Mouse (Mus musculus): ENCODE measurements around the gene Zswim3. TPM values are rescaled to one million over a fixed set of nuclear protein-coding genes. Genes with fewer than 3 reads are reported as not detected.
A peak's percentile ranks its signal among the peaks of the same experiment; 100 is the strongest.

Gene Zswim3
- polyA plus RNA-seq, 2 experiments, result 2.4 to 3.7 TPM

- peak overlapping the region; percentile 16 to 91; a peak in 3 of 4 replicates for H3K4me3 ChIP-seq (ENCODE audit: insufficient read depth in 1 of 2, low read depth in 2 of 2, low read length in 2 of 2)
- 20% methylated on average over 5 of the region's 5 CpGs for WGBS (ENCODE audit: insufficient replicate concordance)
- H3K36me3 ChIP-seq (replicated peaks; ENCODE audit: control insufficient read depth, insufficient read depth, low read depth), result peaks cover 30% of the 10 kb centered on the region
- peak overlapping the region; percentile 92 for H3K27ac ChIP-seq
- H3K9me3 ChIP-seq (ENCODE audit: control insufficient read depth, low read length), result no peaks in the 10 kb centered on the region
- peak overlapping the region; percentile 31 for H3K9ac ChIP-seq (replicated peaks)
- ATAC-seq (ENCODE audit: insufficient read depth), result peak; percentile 41
- peak; percentile 56 to 70 (median 59) for DNase-seq (ENCODE audit: low read depth in 3 of 3, low spot score in 3 of 3)
- peaks cover 25 to 31% of the 10 kb centered on the region in 2 experiments for H3K4me1 ChIP-seq (replicated peaks; ENCODE audit: control insufficient read depth in 2 of 2, insufficient read depth in 2 of 2, low read length in 1 of 2)
- TF ChIP-seq CTCF (IDR thresholded peaks at IDR 0.05; ENCODE audit: low read depth) (no peak), EP300 (IDR thresholded peaks at IDR 0.05; ENCODE audit: low read depth) (peak; percentile 49; the same call in 1 of the 2 replicates)
- H3K4me2 ChIP-seq (ENCODE audit: low read depth), result peak overlapping the region; percentile 86
- peaks cover 16% of the 10 kb centered on the region; the same call in 1 of the 2 replicates for H3K27me3 ChIP-seq (ENCODE audit: control insufficient read depth, insufficient read depth, low read length)
These were observed 30.9 kb upstream of the Zswim3 start for GRCm38 (mm10) chr2:164773989-164774364.

- peaks cover 24 to 28% of the 10 kb centered on the region in 2 experiments for H3K4me1 ChIP-seq (replicated peaks; ENCODE audit: control insufficient read depth in 2 of 2, insufficient read depth in 2 of 2, low read length in 1 of 2)
- H3K9me3 ChIP-seq (ENCODE audit: control insufficient read depth, low read length), result no peaks in the 10 kb centered on the region
- peaks cover 23% of the 10 kb centered on the region for H3K36me3 ChIP-seq (replicated peaks; ENCODE audit: control insufficient read depth, insufficient read depth, low read depth)
- WGBS (ENCODE audit: insufficient replicate concordance), result 70% methylated on average over 6 of the region's 6 CpGs
- ATAC-seq (ENCODE audit: insufficient read depth) (no peak), DNase-seq (ENCODE audit: low read depth in 3 of 3, low spot score in 3 of 3) (no peak)
- no peak overlapping the region for H3K4me2 ChIP-seq (ENCODE audit: low read depth)
- TF ChIP-seq EP300 (IDR thresholded peaks at IDR 0.05; ENCODE audit: low read depth) (no peak), CTCF (IDR thresholded peaks at IDR 0.05; ENCODE audit: low read depth) (no peak)
- no peak overlapping the region for H3K4me3 ChIP-seq (ENCODE audit: insufficient read depth in 1 of 2, low read depth in 2 of 2, low read length in 2 of 2)
- no peak overlapping the region for H3K27ac ChIP-seq
- no peak overlapping the region for H3K9ac ChIP-seq (replicated peaks)
- H3K27me3 ChIP-seq (ENCODE audit: control insufficient read depth, insufficient read depth, low read length), result peaks cover 21% of the 10 kb centered on the region; the same call in 1 of the 2 replicates
These were observed 28.8 kb upstream of the Zswim3 start for GRCm38 (mm10) chr2:164776130-164776529.

- DNase-seq (ENCODE audit: low read depth in 3 of 3, low spot score in 3 of 3) (no peak), ATAC-seq (ENCODE audit: insufficient read depth) (no peak)
- TF ChIP-seq EP300 (IDR thresholded peaks at IDR 0.05; ENCODE audit: low read depth) (no peak), CTCF (IDR thresholded peaks at IDR 0.05; ENCODE audit: low read depth) (no peak)
- Histone ChIP-seq H3K4me2 (ENCODE audit: low read depth) (no peak overlapping the region), H3K9ac (replicated peaks) (no peak overlapping the region), H3K27ac (no peak overlapping the region), H3K9me3 (ENCODE audit: control insufficient read depth, low read length) (no peaks in the 10 kb centered on the region), H3K36me3 (replicated peaks; ENCODE audit: control insufficient read depth, insufficient read depth, low read depth) (peaks cover 17% of the 10 kb centered on the region), H3K27me3 (ENCODE audit: control insufficient read depth, insufficient read depth, low read length) (peaks cover 21% of the 10 kb centered on the region; the same call in 1 of the 2 replicates), H3K4me1 (replicated peaks; ENCODE audit: control insufficient read depth in 2 of 2, insufficient read depth in 2 of 2, low read length in 1 of 2) (peaks cover 19 to 21% of the 10 kb centered on the region in 2 experiments), H3K4me3 (ENCODE audit: insufficient read depth in 1 of 2, low read depth in 2 of 2, low read length in 2 of 2) (no peak overlapping the region)
- WGBS (ENCODE audit: insufficient replicate concordance), result 54% methylated on average over 17 of the region's 17 CpGs
These were observed 28.1 kb upstream of the Zswim3 start for GRCm38 (mm10) chr2:164776801-164777200.

- Histone ChIP-seq H3K4me1 (replicated peaks; ENCODE audit: control insufficient read depth in 2 of 2, insufficient read depth in 2 of 2, low read length in 1 of 2) (peaks cover 15 to 17% of the 10 kb centered on the region in 2 experiments), H3K36me3 (replicated peaks; ENCODE audit: control insufficient read depth, insufficient read depth, low read depth) (peaks cover 10% of the 10 kb centered on the region), H3K27ac (no peak overlapping the region), H3K27me3 (ENCODE audit: control insufficient read depth, insufficient read depth, low read length) (peaks cover 21% of the 10 kb centered on the region; the same call in 1 of the 2 replicates), H3K9me3 (ENCODE audit: control insufficient read depth, low read length) (no peaks in the 10 kb centered on the region), H3K4me2 (ENCODE audit: low read depth) (no peak overlapping the region), H3K9ac (replicated peaks) (no peak overlapping the region), H3K4me3 (ENCODE audit: insufficient read depth in 1 of 2, low read depth in 2 of 2, low read length in 2 of 2) (no peak overlapping the region)
- TF ChIP-seq CTCF (IDR thresholded peaks at IDR 0.05; ENCODE audit: low read depth) (no peak), EP300 (IDR thresholded peaks at IDR 0.05; ENCODE audit: low read depth) (no peak)
- ATAC-seq (ENCODE audit: insufficient read depth) (no peak), DNase-seq (ENCODE audit: low read depth in 3 of 3, low spot score in 3 of 3) (no peak)
- WGBS (ENCODE audit: insufficient replicate concordance), result 70% methylated on average over 30 of the region's 30 CpGs
These were observed 27.5 kb upstream of the Zswim3 start for GRCm38 (mm10) chr2:164777246-164778014.

GRCm38 (mm10) chr2:164778015-164778287, 26.9 kb upstream of the Zswim3 start:
- Histone ChIP-seq H3K9me3 (ENCODE audit: control insufficient read depth, low read length) (no peaks in the 10 kb centered on the region), H3K27me3 (ENCODE audit: control insufficient read depth, insufficient read depth, low read length) (peaks cover 21% of the 10 kb centered on the region; the same call in 1 of the 2 replicates), H3K36me3 (replicated peaks; ENCODE audit: control insufficient read depth, insufficient read depth, low read depth) (peaks cover 5% of the 10 kb centered on the region), H3K4me3 (ENCODE audit: insufficient read depth in 1 of 2, low read depth in 2 of 2, low read length in 2 of 2) (no peak overlapping the region), H3K27ac (no peak overlapping the region), H3K4me1 (replicated peaks; ENCODE audit: control insufficient read depth in 2 of 2, insufficient read depth in 2 of 2, low read length in 1 of 2) (peaks cover 12 to 15% of the 10 kb centered on the region in 2 experiments), H3K4me2 (ENCODE audit: low read depth) (no peak overlapping the region), H3K9ac (replicated peaks) (no peak overlapping the region)
- TF ChIP-seq CTCF (IDR thresholded peaks at IDR 0.05; ENCODE audit: low read depth), result no peak
- no peak for TF ChIP-seq EP300 (IDR thresholded peaks at IDR 0.05; ENCODE audit: low read depth)
- ATAC-seq (ENCODE audit: insufficient read depth) (no peak), DNase-seq (ENCODE audit: low read depth in 3 of 3, low spot score in 3 of 3) (no peak)
- 78% methylated on average over 11 of the region's 11 CpGs for WGBS (ENCODE audit: insufficient replicate concordance)
